Mouse (Mus musculus): ENCODE results near the gene Erg.
A peak's percentile ranks its signal among the peaks of the same experiment; 100 is the strongest.

The Erg gene

DNA sequence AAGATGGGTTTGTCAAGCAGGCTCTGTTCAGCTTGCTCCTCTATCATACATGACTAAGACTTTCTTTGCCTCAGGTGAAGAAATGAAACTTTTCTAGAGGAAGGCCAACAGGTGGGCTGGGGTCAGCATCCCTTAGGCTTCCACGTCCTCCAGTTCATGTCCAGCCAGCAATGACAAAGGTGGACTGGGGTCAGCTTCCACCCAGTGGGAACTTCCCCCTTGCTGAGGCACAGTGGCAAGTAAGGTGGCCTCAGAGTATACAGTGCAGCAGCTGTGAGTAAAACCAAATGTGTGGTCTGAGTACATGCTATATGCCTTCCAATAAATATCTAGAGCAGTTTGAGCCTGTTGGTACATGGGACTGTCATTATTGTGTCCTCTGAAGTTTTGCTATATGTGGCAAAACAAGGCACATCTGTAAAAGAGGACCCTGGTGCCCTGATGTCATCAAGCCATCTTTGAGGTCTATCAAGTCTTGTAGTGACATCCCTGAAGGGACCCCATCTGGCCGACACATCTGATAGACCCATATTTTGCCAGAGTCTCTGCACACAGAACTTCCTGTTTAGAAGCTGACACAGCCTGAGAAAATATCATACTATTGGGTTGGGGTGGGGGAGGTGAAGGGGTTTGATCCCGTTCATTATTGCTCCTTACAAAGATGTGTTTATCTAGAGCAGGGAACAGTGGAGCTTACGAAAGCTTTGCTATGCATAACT, 197.4 kb downstream of the Erg start:
- no peak for DNase-seq (ENCODE audit: low spot score in 2 of 2)

DNA sequence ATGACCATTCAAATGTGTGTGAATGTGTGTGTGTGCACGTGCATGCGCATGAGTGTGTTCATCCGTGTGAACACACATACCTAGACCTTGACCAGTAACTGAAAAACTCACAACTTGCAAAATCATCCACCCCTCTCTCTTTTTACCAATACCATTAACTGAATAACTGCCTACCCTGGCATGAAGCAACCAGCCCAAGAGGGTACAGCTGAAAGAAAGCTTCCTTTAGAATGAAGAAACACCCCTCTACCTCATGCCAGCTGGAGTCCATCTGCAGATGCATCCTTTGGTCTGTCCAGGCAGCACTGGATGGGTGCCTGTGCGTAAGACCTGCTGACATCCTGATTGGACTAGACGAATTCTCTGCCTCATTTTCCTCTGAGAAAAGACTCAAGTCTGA, 198.1 kb downstream of the Erg start:
- no peak for DNase-seq (ENCODE audit: low spot score in 2 of 2)

DNA sequence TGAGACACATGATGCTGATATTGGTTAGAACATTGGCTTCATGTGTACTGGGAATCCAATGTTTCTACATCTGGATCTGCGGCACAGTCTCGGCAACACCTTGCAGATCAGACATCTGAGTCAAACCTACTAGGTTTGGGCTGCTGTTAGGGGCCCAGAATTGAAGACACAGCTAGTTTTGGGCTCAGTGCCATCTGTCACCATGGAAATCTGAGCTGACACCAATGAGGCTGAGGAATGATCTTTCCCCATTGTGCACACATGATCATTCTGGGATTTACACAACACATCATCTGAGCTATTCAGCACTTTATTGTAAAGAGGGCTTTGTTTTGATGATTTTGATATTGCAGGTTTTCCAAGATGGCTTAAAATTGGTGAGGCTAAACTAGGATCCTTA, 199.4 kb downstream of the Erg start:
- DNase-seq (ENCODE audit: low spot score in 2 of 2): no peak

DNA sequence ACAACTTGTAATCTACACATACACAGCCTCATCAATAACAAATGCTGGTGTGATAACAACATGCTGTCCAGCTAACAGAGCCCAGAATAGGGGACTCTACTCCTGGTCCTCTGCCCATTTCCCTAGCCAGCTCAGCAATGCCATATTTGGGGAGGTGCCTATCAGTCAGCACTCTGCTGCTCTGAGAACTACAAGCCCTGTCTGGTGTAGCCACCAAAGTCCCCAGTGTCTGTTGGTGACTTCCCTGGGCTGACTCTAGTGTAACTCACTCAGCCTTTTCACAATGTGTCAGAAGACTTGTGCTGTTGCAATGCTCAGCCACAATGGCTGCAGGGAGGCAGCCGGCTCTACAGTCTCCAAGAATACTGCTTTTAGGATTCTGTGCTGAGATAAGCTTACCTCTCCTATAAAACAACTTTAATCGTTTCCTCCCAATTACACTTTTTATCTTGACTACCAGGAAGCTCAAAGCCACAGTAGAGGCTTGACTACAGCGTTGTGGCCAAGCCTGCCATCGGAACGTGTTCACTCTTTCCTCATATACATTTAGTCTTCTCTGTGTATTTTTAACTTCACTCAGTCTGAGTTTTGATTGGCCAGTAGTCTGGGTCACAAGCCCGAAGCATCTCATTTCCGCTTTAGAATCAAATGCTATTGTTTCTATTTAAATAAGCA, 201.0 kb downstream of the Erg start:
- DNase-seq (ENCODE audit: low spot score in 2 of 2): no peak

DNA sequence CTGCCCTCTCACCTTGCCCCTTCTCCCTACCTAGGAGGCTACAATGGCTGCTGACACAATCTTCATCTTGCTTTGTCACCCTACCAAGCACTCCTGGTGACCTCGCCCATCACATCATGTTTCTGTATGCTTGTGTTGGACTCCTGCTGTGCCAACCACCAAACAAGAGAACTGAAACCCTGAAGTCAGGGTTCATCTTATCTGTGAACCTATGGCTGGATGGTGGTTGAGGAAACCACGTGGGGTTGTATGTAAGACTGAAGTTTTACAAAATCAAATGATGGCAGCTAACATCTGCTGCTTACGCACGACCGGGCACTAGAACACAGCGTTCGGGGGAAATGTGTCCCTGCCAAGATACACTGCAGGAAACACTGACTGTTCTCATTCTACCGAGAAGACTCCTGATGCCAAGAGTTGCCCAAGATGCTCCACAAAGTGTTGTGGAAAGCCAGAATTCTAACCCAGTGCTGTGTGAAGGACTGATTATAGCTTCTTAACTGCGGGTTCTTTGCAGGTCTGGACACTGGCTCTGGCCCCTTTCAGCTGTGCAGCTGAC, 201.7 kb downstream of the Erg start:
- DNase-seq (ENCODE audit: low spot score in 2 of 2): no peak

DNA sequence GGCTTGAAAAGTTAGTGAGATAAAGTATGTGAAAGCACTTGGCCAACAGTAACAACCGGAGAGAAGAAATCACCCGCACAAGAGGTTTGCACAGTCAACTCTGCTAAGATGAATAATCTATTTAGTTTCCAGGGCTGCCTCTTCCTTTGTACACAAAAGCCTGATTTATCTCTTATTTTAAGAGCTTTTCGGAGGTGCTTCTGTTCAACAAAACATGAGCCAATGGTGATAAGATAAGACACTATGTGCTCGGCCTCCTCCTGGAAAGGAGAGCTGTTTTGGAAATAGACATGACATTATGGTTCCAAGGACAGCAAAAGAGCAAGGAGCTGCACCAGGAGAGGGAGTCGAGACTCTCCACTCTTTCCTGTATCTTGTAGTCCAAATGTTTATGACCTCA, 204.1 kb downstream of the Erg start:
- DNase-seq (ENCODE audit: low spot score in 2 of 2): no peak

DNA sequence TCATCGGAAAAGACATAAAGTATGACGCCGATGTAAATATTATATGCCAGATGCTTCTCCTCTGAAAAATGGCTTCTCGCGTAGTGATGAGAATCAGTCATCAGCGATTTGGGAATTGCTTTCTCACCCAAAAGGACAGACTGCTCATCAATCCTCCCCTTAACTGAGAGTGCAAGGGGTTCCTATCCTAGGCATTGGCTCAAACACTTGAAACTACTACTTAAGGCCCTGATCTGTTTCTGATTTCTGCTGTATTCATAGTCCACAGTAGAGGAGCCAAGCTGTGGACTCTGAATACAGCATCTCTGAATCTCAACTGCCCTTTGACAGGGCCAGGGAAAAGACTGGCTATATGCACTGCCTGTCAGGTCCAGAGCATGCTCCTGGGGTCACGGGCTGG, 209.6 kb downstream of the Erg start:
- no peak for DNase-seq (ENCODE audit: low spot score in 2 of 2)

DNA sequence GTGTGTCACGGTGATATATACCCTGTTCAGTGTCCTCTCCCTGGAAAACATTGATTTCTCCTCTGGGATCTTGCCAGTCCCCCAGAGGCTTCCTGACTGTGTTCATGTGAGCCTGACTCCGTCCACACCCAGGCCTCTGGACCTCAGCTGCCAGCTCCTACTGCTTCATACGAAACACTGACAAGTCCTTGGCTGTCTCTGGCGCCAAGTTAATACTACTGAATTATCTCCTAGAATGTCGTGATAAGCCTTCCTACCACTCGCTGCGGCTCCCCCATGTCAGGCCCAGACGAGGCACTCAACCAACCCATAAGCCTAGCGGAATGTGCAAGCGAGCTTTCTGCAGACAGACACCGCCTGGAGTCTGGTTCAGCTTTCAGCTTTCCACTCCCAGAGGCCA, 210.0 kb downstream of the Erg start:
- peak in 1 of 2 experiments; percentile 29 for DNase-seq (ENCODE audit: low spot score in 2 of 2)

DNA sequence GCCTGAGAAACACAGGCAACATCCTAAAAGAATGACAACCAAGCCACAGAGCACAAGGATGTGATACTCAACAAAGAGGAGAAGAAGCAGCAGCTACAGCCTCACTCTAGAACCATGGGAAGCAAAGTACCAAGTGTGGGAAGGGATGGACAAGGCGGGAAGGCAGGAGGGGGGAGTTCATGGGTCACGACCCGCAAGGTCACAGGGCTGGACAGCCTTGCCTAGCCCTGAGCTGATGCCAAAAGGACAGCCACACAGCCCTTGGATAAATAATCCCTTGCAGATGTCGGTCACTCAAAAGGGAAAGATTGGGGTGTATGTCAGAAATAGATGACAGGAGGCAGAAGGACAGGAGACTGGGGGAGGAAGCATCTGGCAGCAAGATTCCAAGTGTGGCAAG, 211.7 kb downstream of the Erg start:
- DNase-seq (ENCODE audit: low spot score in 2 of 2): no peak

DNA sequence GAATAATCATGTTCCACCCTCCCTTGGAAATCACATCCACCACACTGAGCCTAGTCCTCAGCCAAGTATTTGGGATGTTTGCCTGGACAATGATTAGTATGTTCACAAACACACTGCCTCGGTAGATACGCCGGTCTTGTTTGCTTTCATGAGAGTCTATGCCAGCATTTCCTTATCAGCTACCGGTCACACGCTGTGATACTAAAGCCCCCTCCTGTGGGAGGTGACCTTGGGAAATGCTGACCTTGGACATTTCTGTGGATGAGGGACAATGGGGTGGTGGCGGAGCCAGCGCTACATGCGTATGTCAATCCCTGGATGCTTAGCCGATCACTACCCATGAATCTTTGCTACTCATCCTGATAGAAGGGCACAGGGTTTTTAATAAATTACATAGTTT, 213.4 kb downstream of the Erg start:
- DNase-seq (ENCODE audit: low spot score in 2 of 2): no peak

DNA sequence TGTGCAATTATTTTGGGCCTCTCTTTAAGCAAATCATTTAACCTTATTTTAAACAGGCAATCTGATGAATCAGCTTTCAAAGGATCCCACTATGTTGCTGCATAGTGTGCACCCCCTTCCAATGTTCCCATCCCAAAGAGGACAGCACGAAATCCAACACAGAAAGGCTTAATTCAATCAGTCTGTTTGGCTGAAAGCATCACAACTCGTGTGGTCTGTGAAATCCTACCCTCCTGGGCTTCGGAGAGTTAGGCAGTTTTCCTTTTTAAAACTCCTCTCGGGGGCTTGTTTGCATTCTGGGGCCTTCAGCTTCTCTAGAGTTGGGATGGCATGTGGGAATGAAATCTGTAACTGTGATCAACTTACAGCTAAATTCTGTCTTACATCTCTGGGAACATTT, 214.7 kb downstream of the Erg start:
- DNase-seq (ENCODE audit: low spot score in 2 of 2): no peak

DNA sequence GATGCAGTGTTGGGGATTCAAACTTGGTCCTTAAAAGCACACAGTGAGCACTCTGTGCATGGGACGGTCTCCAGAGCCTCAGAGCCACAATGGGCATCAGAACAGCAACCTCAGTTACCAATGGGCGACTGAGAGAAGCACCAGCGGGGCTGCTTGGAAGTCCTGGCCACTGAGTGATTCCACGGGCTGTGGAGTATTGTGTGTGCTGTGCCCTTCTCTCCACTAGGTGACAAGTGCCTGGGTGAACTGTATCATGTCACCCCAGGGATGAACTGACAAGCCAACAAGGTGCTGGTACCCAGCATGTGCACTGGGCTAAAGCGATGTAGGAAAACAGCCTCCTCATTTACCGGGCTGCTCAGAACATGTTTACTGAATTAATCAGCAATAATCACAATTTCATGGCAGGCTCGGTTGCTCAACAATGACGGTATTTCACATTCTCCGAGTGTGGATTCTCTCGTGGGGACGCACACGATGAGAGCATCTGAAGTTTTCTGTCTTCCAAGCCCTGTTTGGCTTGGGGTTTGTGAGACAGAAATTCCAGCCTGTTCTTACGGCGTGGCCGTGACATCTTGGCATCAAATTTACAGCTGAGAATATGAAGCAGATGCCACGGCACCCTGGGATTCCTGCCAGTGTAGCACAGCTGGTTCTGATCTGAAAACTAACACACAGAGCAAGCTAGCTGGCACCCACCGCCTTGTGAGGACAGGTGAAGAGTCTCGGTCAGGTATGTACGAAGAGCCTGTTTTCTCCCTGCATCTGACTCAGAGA, 219.2 kb downstream of the Erg start:
- DNase-seq (ENCODE audit: low spot score in 2 of 2): no peak

DNA sequence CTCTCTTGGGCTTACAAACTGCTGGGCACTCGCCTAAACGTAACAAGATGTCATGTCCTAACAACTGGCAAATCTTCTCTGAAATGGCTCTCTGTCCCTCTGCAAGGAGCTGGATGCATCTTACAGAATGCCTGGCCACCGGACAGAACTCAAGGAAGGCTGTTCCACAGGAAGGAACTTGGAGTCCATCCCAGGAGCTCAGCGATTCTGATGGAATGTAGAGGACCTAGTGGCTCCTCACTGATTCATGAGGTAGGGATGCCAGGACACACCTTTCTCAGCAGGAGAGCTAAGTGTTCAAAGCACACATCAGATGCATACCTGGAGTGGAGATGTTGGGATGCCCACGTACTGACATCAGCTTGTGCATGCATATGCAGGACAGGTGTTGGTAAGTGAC, 221.2 kb downstream of the Erg start:
- no peak for DNase-seq (ENCODE audit: low spot score in 2 of 2)

DNA sequence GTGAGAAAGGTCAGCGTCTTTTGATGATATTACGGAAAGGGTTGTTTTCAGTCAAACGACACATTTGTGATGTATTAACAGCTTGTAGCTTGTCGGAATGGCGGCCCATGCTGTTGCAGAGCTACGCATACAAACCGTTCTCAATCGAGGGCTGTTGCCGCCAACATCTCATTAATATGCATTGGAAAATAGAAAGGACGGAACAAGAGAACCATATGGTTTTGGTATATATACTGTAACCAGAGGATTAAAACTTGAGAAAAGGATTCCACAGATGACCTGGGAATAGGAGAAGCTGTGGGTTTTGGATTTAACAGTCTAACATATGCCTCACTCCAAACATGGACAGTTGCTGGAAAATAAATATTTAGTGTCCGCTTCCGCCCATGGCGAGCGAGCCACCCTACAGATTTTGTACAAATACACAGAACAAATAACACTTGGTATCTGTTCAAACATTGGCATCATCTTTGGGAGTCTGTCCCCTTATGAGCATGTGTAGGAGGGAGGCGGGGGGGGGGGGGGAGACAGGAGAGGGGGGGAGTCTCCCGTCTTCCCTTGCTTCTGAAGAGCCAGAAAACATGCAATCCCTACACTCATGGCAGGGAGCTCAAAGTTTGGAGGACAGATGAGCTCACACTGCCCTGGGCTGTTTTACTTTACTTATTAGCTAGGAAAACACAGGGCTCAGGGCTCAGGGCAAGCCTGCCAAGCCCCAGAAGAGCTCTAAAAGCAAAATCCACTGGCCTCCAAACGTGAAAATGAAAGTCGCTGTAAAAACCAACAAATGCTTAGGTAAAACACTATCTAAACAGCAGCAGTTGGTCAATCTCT, 222.5 kb downstream of the Erg start:
- DNase-seq (ENCODE audit: low spot score in 2 of 2): no peak

DNA sequence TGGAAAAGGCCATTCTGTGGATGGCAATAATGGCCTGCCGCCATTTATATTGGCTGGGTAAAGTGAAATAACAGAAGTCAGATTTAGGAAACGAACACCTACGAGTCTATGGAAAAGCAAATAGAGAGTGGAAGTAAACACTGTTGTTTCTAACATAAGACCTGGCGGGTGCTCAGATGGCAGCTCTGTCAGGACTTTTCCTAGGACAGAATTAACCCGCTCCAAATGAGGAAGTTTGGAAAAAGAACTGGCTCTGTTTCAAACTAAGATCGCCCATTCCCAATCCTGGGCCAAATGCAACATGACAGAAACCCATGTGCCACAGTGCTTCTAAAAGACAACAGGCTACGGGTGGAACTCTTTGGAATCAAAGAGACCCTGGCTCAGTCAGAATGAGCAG, 224.4 kb downstream of the Erg start:
- no peak for DNase-seq (ENCODE audit: low spot score in 2 of 2)

DNA sequence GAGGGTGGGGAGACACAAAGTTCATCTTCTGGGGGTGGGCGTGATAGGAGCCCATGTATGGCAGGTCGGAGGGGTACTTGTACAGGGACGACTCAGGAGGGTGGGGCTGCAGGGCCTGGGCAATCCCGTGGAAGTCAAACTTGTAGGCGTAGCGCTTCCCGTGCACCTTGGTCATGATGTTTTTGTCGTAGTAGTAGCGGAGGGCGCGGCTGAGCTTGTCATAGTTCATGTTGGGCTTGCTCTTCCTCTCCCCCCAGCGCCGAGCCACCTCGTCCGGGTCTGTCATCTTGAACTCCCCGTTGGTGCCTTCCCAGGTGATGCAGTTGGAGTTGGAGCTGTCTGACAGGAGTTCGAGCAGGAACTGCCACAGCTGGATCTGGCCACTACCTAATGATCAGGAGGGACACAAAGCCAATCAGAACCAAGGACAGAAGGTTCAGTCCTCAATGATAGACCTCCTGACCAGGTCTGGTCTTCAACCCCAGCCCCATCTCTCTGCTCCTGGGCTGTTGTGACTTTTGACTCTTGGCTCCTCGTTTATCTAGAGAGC, 225.4 kb downstream of the Erg start:
- DNase-seq (ENCODE audit: low spot score in 2 of 2): no peak

DNA sequence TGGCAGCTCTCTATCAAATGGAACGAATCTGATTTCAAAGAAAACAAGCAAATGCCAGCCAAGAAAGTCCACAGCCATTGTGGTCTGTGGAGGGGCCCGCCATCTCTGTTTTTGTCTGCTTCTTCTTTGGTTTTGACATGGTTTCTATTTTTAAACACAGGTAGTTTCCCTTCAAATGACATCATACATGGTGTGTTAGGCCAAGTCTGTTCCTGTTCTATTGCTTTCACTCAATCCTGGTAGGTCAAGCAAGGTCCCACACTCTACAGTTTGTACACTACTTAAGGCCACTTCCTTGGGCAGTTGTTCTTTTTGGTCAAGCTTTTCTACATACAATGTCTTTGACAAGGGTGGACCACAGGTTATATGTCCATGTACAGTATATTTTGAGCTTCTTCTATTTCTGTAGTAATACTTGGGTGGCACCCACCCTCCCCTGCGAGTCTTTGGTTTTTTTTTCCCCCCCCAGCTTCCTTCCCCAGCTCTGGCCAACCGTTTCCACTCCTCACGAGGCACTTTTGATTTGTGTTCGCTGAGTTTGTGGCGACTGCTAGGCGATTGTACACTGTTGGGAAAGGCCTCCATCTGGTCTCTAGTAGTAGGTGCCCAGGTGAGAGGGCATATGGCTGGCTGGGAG, 226.1 kb downstream of the Erg start:
- no peak for DNase-seq (ENCODE audit: low spot score in 2 of 2)

DNA sequence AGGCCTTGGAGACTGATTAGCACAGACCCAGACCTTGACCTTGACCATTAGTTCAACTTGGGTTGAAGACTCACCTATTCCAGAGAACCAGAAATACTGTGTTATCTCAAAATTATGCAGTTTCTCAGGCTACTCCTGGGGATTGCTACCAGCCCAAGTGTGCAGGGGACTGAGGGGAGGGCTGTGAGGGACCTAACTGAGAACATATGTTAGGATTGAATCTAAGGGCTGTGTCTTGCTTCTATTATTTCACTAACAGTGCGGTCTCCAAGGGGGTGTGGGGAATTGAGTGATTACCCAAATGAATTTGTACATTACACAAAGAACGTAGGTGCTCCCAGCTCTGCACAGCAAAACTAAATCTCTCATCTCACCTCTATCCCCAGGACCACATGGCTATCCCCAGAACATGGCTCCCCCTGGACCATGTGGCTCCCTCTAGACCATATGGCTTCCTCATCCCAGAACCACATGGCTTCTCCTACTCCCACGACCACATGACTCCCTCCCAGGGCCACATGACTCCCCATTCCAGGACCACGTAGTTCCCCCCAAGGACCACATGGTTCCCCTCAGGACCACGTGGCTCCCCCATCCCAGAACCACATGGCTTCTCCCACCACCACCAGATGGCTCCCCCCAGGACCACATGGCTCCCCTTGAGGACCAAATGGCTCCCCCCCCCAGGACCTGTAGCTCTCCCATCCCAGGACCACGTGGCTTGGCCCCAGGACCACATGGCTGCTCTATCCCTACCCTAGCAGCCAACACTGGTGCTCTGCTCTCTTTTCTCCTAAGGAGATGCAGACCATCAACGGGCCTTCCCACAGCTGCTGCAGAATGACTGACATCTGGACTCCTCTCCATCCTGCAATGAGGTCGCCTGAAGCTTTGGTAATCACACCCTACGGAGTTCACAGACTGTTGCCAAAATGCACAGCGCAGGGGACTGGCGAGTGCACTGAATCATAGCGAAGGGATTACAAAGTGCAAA, 229.1 kb downstream of the Erg start:
- DNase-seq (ENCODE audit: low spot score in 2 of 2): no peak

DNA sequence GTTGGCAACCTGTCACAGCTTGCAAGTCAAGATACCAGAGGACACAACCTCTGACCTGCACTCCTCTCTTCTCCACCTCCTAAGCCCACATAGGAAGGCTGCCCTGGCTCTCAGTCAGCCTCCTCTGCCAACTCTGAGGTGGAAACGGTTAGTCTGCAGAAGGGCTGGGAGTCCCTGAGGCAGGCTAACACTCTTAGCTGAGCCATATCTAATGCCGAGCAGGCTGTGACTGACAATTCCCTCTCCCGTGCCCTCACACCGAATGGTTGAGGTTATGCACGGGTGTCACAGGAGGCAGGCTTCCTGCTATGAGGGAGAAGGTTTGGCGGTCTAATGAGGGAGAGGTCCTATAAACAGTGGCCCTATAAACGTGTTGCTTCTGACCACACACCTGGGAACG, 232.6 kb downstream of the Erg start:
- DNase-seq (ENCODE audit: low spot score in 2 of 2): no peak

DNA sequence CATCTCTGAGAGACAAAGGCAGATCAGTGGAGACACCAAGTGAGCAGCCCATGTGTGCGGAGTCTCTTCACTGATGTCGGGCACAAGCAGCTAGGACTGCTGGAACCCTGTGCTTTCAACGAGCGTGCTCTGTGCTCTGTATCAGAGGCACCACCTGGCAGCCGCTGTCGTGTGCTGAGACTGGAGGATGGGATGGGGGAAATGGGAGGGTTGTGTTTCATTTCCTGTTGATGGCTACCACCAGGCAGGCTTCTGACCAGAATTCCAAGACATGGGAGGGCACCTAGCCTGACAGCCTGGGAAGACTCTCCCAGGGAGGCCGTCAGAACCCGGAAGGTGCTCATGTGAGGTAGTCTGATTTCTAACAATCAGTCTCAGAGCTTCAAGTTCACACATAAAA, 234.1 kb downstream of the Erg start:
- DNase-seq (ENCODE audit: low spot score in 2 of 2): no peak
